Mouse (Mus musculus) gastrocnemius, adult 2 months (tissue): ENCODE results near the gene Frmd8. TPM values are rescaled to one million over a fixed set of nuclear protein-coding genes. Genes with fewer than 3 reads are reported as not detected.

ENCODE experiments used
- DNase-seq: peaks from one replicate; pipeline ENCODE4 v3.0.0; 2022
- H3K27ac ChIP-seq: fragments of 200-600 bp; 2 replicates; pipeline ENCODE4 v1.8.1; 2022; ENCODE audit warnings: mild to moderate bottlenecking
- H3K4me3 ChIP-seq: fragments of 200-600 bp; 2 replicates; pipeline ENCODE4 v1.8.1; 2022; ENCODE audit warnings: mild to moderate bottlenecking, moderate library complexity
- CTCF ChIP-seq: fragments of 200-600 bp; IDR thresholded peaks from 2 replicates; pipeline ENCODE4 v1.8.1; 2022; ENCODE audit warnings: antibody characterized with exemption, mild to moderate bottlenecking, moderate library complexity
- intact Hi-C: fragments of 180-260 bp; cut with DNase I; formaldehyde crosslinking; loops from one replicate; pipeline ENCODE4 v1.15.1; 2025
- total RNA-seq, 2 experiments: library from RNA; stranded (reverse); gene quantifications; 2 replicates each; pipeline ENCODE4 v1.2.3; 2021

Frmd8 gene
- total RNA-seq, 2 experiments from 2014 or later: 3.4 to 4.0 TPM

GRCm38 (mm10) chr19:5830776-5831175 is 44.3 kb downstream of the Frmd8 start:
- peak overlapping the region; percentile 94 for H3K4me3 ChIP-seq
- peak overlapping the region; percentile 98 for H3K27ac ChIP-seq
- DNase-seq: no peak
- intact Hi-C loops: no loop called here
- no peak for TF ChIP-seq CTCF

GRCm38 (mm10) chr19:5829958-5830615 is 45.0 kb downstream of the Frmd8 start:
- intact Hi-C loops: no loop called here
- no peak for TF ChIP-seq CTCF
- DNase-seq: peak; percentile 43
- Histone ChIP-seq H3K4me3 (peak overlapping the region; percentile 94), H3K27ac (peak overlapping the region; percentile 98)

- Histone ChIP-seq H3K27ac (peak overlapping the region; percentile 98), H3K4me3 (peak overlapping the region; percentile 94)
- no peak for TF ChIP-seq CTCF
- intact Hi-C loops: no loop called here
- no peak for DNase-seq
Observed at GRCm38 (mm10) chr19:5828905-5829304, 46.2 kb downstream of the Frmd8 start.

GRCm38 (mm10) chr19:5828155-5828554 is 46.9 kb downstream of the Frmd8 start:
- DNase-seq: peak; percentile 43
- TF ChIP-seq CTCF: no peak
- Histone ChIP-seq H3K27ac (peak overlapping the region; percentile 98), H3K4me3 (no peak overlapping the region)
- intact Hi-C loops: no loop called here

- H3K27ac ChIP-seq: peak overlapping the region; percentile 98
- intact Hi-C loops: no loop called here
- DNase-seq: peak; percentile 36
- H3K4me3 ChIP-seq: peak overlapping the region; percentile 34
- no peak for TF ChIP-seq CTCF
Observed at GRCm38 (mm10) chr19:5827456-5828154, 47.5 kb downstream of the Frmd8 start.

GRCm38 (mm10) chr19:5827044-5827443 is 48.0 kb downstream of the Frmd8 start:
- DNase-seq: no peak
- no peak for TF ChIP-seq CTCF
- intact Hi-C loops: no loop called here
- Histone ChIP-seq H3K27ac (peak overlapping the region; percentile 98), H3K4me3 (peak overlapping the region; percentile 34)

GRCm38 (mm10) chr19:5826731-5827002 is 48.4 kb downstream of the Frmd8 start:
- Histone ChIP-seq H3K4me3 (no peak overlapping the region), H3K27ac (peak overlapping the region; percentile 98)
- TF ChIP-seq CTCF: no peak
- no peak for DNase-seq
- intact Hi-C loops: no loop called here

GRCm38 (mm10) chr19:5825901-5826730 is 49.0 kb downstream of the Frmd8 start:
- peak; percentile 32 for DNase-seq
- peak overlapping the region; percentile 38; the same call in 1 of the 2 replicates for H3K4me3 ChIP-seq
- intact Hi-C loops: no loop called here
- H3K27ac ChIP-seq: peak overlapping the region; percentile 98
- TF ChIP-seq CTCF: no peak

GRCm38 (mm10) chr19:5824826-5825617 is 50.1 kb downstream of the Frmd8 start:
- TF ChIP-seq CTCF: no peak
- peak; percentile 32 for DNase-seq
- peak overlapping the region; percentile 31 for H3K4me3 ChIP-seq
- peak overlapping the region; percentile 98 for H3K27ac ChIP-seq
- intact Hi-C loops: no loop called here

- Histone ChIP-seq H3K27ac (peak overlapping the region; percentile 98), H3K4me3 (peak overlapping the region; percentile 31)
- intact Hi-C loops: no loop called here
- peak; percentile 74 for DNase-seq
- TF ChIP-seq CTCF: no peak
Observed at GRCm38 (mm10) chr19:5824043-5824825, 50.8 kb downstream of the Frmd8 start.

GRCm38 (mm10) chr19:5823266-5823839 is 51.7 kb downstream of the Frmd8 start:
- peak overlapping the region; percentile 98 for H3K27ac ChIP-seq
- H3K4me3 ChIP-seq: peak overlapping the region; percentile 47
- peak; percentile 63 for DNase-seq
- intact Hi-C loops: no loop called here
- TF ChIP-seq CTCF: no peak

- Histone ChIP-seq H3K4me3 (peak overlapping the region; percentile 37), H3K27ac (peak overlapping the region; percentile 98)
- peak; percentile 31 for DNase-seq
- TF ChIP-seq CTCF: no peak
- intact Hi-C loops: no loop called here
Observed at GRCm38 (mm10) chr19:5822834-5823205, 52.3 kb downstream of the Frmd8 start.
